Mouse (Mus musculus): ENCODE data around the gene Prmt3.

DNA sequence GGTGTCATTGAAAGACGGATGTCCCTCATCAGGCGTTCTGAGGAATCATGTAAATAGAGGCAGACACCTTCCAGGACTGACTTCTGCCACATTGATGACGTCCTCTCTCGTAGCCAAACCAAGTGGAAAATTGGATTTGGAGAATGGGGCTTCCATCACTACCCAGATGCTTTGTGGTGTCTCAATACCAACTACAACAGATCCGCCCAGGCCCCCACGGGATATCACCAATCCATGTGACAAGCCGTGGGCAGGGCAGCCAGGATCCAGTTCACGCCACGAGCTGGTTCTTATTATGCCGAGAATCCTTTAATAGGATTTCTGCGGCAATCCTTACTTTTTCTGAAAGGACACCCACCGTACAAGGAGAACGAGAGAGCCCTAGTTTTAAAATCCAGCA is 100.9 kb downstream of the Prmt3 start:
- TF ChIP-seq CTCF (IDR thresholded peaks at IDR 0.05; ENCODE audit: control insufficient read depth, insufficient read depth, low read length) (no peak), POLR2A (IDR thresholded peaks at IDR 0.05; ENCODE audit: borderline replicate concordance, control insufficient read depth, low read depth, low read length) (no peak)

Data from bone marrow, adult 2 months (tissue).